Mouse (Mus musculus): ENCODE results near the gene Rwdd3.

Rwdd3 gene

DNA sequence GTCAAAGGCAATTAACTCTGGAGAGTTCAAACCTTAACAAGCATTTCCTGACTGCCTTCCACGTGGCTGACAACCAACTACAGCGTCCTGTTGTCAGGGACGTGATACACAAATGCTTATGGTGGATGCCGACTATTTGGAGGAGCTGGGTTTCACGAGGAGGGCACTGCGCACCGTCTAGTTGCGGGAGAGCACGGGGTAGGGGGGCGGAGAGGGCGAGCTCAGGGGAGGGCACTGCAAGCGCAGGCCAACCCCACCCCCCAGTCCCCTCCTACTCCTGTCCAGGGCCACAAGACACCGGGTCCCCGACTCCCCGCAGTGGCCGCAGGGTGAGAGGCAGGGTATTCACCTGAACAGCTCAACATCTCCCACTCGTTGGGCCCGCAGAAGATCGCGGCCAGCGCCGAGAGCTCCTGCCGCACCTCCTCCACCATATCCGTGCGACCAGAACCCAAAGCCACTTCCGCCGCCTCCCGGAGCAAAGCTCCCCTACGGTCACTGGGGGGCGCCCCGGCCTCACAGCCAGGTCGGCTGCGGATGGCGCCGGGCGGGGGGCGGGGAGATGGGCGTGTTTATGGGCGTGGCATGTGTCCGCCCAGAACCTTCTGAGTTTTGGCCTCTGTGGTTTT is at the start of gene Rwdd3:
TSS of gene Rwdd3 (minus strand) at position 453 of the 629 bp plus-strand sequence.
- ATAC-seq (ENCODE audit: low TSS enrichment), result peak; percentile 99

DNA sequence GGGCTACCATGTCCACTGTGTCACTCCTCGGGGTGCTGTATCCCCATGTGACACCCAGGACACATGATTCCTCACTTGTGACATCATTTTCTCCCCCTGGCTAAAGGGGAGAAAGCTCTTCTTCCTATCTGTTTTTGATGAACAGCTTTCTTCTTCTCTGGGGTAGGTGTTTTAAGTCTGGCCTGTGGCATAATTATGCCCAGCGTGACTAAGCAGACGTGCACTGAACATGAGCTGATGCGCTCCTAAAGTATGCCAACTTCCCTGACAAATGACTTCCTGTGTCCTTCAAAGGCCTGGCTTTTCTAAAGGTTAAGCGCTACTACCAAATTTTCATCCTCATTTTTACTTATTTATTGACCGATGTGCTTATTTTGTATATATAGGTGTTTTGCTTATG is 45.5 kb upstream of the Rwdd3 start:
- no peak for ATAC-seq (ENCODE audit: low TSS enrichment)

DNA sequence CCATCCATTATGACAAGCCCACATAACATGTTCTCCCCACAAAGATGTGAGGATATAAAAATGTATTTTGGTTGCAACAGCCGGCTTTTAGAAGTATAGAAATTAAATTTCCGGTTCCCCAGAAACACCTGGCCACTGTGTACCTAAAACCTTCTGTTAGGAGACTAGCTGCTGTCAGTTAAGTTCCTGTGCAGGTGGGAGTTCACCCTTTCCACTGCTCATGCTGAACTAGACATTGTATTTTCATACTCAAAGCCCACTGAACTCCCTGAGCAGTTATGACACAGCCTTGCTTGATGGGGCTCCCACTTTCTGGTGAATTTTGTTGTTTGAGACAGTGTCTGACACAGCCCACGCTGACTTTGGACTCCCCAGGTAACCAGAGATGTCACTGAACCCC is 42.0 kb upstream of the Rwdd3 start:
- ATAC-seq (ENCODE audit: low TSS enrichment), result no peak

DNA sequence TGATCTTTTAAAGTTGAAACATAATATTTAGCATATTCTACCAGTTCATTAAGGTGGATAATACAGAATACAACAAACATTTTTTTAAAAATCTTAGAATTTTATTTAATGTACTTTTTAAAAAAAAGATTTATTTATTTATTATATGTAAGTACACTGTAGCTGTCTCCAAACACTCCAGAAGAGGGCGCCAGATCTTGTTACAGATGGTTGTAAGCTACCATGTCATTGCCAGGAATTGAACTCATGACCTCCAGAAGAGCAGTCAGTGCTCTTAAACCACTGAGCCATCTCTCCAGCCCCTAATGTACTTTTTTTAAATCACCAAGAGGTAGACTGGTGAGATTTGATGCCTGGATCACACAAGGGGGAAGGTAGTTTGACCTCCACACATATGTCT is 40.7 kb upstream of the Rwdd3 start:
- no peak for ATAC-seq (ENCODE audit: low TSS enrichment)

DNA sequence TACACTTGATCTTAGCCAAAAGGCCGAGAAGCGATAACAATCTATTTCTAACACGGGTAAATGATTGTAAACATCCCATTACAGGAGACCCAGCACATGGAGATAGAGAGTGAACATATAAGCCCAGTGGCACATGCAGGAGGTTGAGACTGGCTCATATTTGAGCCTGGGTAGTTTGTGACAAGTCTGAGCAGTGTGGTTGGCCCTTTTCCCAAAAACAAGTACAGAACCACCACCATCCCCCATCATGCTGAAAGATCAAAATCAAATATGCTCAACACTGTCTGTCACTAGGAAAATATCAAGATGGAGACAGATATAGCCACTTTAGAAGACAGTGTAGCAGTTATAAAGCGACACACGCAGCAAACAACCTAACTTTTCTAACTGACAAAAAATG is 37.5 kb upstream of the Rwdd3 start:
- no peak for ATAC-seq (ENCODE audit: low TSS enrichment)

DNA sequence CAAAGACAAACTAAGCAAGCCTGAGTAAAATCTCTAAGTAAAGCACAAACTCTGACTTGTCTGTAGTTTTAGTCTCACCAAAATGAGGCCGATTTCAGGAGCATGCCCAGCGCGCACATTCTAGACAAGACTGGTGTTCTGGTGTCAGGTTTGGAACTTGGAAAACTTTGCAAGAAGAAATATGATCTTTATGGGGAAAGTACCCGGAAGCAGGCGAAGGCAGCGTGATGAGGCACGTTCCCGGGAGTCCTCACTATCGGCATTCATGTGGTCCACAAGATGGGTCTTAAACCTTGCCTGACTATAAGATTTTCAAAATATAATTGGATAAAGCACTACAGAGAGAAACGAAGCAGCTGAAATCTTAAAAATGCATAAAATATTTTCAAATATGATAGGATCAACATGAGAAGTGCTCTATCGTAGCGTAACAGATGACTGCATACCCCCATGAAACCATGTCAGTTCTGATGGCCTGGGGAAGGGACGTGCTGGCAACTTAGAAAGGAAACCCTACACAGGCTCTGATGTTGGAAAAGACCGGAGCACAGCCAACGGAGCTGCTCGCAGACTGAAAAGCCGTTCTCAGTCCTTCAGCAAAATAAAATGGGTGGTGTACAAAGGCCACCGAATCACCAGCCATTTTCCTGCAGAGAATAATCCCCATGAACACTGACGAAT is 34.8 kb upstream of the Rwdd3 start:
- ATAC-seq (ENCODE audit: low TSS enrichment), result no peak

DNA sequence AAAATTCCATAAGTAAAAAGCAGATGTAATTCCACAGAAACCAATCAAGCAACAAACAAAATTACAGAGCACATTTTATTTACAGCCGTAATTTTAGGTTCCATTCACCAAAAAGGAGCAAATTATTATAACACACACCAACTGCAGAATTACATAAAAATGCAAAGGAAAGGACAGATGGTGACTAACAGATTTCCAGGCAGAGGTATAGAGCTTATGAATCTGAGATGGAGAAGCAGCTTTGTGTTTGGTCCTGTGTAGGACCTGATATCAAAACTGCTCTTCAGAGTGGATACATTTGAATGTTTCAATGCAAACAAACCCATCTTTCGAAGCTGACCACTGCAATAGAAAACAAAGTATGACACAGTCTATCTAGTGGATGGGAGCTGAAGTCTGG is 31.1 kb upstream of the Rwdd3 start:
- peak; percentile 94 for ATAC-seq (ENCODE audit: low TSS enrichment)

DNA sequence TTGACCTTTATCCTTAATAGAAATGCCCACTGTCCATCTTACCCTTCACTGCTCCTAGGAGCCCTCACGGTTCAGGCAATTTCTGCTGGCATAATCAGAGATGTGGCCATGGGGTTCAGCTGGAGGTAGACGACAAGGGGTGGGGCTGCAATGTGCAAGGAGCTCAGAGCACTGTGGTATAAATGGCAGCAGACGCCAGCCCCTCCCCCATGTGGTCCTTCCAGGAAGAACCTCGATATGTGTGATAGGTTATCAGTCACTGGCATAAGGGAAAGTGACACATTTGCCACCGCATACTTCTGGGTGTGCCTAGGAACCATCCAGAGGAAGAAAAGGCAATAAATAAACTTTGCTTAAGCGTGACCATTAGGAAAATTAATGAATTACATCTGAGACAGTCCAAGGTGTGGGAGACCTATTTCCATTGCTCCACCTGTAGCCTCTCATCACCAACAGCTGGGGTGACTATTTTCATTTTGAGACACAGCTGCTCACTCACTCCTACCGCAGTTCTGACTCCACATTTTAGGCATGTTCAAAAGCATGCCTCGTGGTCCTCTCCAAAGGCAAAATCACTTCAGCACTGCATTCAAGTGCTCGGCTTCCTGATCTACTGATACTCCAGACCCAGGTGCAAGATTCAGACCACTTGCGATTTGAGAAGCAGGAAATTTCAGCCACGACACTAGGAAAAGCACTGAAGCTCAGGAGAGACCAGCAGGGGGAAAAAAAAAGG is 29.7 kb upstream of the Rwdd3 start:
- ATAC-seq (ENCODE audit: low TSS enrichment), result no peak

DNA sequence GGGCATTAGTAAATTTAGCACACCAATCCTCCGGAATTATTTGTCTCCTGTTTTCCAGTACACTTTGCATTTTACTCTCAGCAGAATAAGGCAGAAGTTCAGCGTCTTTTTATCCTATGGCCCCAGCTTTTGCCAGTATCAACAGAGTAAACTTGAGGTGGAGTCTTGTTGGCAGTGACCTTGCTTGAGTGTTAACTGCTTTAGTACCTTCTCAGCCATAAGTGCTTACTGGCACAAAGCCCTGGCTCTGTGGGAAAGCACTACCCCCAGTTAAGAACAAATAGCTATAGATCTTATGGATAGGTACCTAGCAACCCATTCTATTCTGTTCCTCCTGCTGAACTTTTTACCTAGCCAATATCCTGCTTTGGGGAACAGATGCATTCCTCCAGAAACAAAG is 17.7 kb upstream of the Rwdd3 start:
- no peak for ATAC-seq (ENCODE audit: low TSS enrichment)

DNA sequence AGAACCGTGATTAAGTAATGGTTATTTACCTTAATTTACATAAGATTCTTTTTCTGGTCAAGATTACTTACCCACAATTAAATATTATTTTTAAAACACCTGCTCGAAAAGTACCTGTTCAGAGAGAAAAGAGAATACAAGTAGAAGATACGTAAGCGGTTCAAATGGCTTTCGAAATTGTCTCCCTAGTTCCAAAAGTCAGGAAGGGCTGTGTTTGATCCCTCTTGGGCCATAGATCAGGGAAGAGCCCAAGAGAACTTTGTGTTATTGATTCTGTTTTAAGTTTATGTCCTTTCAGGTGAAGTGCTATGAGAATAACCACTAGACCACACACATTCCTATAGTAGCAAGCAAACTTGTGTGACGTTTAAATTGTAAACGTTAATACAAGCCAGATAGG is 16.0 kb upstream of the Rwdd3 start:
- no peak for ATAC-seq (ENCODE audit: low TSS enrichment)

DNA sequence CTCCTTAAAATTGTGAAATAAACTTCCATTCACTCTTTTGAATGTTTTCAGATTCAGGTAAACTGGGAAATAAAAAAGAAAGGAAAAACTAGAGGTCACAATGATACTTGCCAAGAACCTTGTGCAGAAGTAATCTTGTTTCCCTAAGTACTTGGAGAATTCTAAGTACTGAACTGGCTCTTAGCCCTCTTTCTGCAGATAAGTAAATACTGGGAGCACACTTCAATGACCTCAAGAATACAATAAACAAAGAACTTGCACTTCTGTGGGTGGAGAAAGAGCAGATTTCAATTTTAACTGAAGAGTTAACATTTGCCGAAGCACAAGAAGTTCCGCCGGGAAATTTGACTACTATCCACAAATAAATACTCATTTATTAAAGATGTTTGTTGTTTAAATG is 15.4 kb upstream of the Rwdd3 start:
- no peak for ATAC-seq (ENCODE audit: low TSS enrichment)

DNA sequence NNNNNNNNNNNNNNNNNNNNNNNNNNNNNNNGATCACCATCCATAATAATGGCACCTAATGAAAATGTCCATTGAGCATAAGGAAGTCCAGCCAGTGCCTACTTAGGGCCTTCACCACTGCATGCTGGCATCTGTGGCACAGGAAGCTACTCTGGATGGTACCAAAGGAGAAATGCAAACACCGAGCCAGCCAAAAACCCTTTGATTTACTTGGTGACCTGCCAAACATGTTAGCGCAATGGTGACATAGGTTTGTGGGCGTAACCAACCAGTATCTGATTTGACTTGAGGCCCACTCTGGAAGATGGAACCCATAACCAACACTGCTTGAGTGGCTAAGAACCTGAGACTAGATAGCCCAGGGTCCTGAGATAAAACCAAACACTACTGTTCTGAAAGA is 13.7 kb upstream of the Rwdd3 start:
- no peak for ATAC-seq (ENCODE audit: low TSS enrichment)

DNA sequence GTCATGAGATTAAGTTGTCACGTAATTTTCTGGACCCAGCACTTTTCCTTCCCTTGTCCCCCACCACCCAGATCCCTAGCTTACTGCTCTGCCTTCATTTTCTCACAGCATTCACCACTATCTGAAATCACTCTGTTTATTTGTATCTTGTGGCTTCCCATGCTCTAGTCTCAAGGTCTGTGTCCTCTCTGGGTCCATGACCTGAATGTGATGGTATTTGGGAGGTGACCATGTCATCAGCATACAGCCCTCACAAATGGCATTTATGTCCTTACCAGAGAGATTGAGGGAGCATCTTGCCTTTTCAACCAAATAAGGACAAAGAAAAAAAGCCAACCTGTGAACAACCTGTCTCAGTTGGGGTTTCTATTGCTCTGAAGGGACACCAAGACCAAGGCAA is 4.5 kb upstream of the Rwdd3 start:
- ATAC-seq (ENCODE audit: low TSS enrichment), result no peak

DNA sequence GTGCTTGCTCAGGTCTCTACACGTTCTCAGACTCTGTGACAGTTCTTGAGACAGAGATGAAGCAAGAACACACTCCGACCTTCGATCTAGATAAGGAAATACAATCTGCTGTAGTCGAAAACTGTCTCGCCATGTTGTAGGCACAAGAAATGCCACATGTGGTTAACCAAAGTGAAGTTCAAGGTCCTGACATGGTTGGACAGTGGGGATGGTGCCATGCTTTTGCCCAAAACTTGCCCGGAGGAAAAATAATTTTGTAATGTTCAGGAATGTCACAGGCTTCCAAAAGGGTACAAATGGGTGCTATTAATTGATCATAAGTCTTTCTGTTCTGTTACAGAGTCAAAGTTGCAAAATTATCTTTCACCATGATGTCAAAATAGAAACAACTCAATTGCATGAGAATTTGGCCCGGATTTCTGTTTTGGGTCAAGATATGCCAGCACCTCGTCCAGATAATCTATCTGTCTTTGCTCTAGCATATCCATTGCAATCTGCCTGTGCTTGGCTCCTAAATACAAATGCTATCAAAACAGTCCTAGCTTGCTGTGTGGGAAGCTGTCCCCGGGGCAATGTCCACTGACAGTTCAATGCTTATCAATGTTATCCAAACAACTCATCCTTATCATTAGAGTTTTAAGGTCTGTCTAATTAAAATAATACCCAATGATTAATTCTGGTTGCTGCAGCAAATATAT is 2.9 kb upstream of the Rwdd3 start:
- ATAC-seq (ENCODE audit: low TSS enrichment), result no peak

DNA sequence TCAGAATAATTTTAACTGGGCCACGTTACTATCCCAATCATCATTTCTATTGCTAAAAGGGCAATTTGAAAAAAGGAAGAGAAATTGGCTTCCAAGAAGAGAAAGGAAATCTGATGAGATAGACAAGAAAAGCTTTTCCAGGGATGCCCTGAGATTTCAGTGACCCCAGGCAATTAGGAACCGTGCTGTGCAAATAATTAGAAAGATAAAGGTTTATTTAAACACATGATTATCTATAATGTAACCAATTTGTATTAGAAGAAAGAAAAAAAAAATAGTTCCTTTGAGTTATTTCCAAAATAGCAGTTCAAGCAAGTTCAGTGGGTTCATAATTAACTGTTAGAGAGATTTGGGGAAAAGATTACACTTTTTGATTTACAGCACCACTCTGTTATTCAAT is 1.2 kb upstream of the Rwdd3 start:
- ATAC-seq (ENCODE audit: low TSS enrichment), result no peak

DNA sequence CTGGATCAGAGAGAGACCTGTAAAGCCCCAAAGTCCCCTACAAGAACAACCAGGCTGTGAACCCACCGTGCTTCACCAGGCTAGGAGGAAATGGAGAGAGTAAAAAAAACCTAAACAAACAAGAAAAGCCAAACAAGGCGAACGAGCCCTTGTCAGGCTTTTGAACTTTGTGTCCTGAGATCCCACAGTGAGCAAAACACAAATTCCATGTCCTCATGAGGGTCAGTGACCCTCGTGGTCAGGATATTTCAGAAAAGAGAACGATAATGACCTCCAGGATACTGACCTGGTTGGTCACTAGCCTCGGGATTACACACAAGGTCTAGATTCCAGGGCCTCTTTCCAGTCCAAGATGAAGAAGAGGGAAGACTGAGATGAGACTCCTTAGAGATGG is 374 bp upstream of the Rwdd3 start:
- no peak for ATAC-seq (ENCODE audit: low TSS enrichment)

DNA sequence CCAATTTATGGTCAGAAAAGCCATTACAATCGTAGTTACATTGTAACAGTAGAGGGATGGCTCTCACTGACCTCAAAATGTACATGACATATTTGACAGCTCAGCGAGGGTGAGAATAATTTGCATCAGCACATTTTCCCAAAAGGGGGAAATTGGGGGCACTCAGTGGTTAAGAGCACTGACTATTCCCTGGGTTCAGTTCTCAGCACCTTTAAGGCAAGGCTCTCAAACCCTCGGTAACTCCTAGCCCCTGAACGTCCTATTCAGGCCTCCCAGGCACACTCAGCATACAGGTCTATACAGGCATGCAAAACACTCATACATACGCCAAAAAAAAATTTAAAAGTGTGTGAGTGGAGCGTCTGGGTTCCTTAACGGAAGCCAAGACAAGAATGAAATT is 864 bp downstream of the Rwdd3 start:
- no peak for ATAC-seq (ENCODE audit: low TSS enrichment)

DNA sequence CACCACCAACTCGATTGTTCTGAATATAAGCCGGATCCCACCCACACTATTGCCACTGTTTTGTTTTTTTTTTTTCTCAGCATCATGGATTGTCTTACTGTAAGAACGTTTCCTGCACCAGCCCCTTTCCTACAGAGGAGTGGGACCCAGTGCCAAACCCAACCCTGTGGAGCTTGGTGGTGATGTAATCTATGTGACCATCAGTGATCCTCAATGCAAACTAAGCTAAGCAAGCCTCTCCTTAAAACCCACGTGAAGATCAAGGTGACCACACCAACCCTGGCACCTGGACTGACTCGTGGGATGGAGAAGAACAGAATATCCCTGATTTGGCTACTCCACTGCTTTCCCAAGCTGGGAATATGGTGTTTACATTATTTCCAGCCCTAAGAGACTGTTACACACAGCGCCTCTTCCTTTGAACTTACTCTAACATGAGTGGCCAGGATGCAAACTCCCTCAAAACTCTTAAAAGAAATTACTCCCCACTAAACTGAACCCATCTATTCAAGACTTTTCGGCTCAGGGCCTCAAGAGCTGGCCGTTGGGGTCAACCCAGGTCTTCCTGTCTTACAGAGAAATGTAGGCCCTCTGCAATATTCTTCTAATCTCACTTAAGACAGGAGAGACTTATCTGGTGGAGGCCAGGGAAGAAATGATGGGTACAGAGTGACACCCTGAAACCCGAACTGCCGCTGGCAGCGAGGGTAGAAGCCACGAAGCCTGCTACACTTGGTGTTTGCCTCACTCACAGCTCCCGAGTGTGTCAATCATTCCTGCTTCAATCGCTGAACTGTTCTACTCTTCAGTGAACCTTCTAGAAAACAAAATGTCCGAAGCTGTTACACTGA is 2.2 kb downstream of the Rwdd3 start:
- ATAC-seq (ENCODE audit: low TSS enrichment), result no peak

DNA sequence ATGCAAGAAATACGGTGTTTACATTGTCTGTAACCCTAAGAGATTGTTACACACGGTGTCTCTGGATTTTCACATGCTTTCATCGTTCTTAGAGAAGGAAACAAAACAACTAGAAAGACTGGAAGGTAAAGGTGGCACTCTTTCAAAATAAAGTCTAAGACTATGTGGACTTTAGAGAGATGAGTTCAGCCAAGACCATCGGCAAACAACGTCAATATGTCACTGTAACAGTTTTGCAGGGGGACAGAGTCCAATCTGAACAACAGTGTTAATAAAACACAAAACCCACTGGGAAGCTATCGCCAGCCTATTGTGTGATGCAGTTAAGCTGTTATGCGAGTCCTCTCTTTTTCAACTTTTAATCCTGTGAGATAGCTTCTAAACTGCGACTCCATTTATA is 2.9 kb downstream of the Rwdd3 start:
- ATAC-seq (ENCODE audit: low TSS enrichment), result no peak

DNA sequence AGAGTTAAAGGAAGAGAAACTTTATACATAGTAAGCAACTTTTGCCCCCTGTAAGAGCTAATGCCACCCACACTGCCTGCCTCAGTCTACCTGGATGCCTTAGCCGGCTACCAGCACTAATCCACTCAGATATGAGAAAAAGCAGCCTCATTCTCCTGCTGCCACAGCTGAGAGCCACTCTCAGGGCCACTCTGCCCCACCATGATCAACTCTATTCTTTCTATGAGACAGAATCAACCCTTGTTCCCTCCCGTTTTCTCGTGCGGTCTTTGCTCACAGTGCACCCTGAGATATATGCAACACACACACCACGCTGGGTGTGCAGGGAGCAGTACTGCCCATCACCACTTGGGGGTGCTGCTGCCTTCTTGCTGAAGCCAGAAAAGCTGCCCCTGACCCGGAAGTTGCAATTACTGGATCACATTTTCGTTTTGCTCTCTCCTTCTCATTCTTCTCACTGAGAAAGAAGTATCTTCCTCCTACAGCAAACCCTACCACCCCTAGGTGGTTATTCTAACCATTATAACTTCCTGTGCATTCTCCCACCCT is 8.2 kb downstream of the Rwdd3 start:
- peak; percentile 79 for ATAC-seq (ENCODE audit: low TSS enrichment)

DNA sequence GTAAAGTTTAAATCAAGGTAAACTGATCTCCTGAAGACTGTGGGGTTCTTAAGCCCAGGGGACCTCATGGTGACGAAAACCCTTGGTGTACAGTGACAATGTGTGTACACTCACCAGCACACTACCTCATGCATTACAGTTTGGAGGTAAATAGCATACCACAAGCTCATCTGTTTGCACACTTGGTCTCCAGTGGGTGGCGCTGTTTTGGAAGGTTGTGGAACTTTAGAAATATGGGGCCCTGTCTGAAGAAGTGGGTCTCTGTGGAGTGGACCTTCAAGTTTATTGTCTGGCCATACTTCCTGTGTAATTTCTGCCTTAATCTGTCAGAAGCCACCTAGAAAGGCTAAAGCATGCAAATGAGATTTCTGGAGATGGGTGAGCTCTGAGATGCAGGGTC is 9.8 kb downstream of the Rwdd3 start:
- ATAC-seq (ENCODE audit: low TSS enrichment), result no peak

DNA sequence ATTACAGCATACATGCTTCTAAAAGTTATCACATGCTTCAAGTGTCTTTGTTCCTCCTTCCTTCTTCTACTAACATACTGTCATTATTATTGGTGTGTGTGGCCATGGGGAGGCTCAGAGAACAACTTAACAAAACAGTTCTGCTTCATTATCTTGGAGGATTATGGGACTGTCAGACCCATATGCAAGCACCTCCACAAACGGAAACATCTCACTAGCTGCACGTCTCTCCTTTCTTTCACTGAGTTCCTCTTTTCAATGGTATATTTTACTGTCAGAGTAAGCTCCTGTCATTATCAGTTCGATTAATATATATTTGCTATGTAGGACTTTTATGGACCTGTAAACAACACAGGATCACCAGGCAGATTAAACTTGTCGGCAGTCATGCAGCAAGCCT is 11.1 kb downstream of the Rwdd3 start:
- no peak for ATAC-seq (ENCODE audit: low TSS enrichment)
